Mouse (Mus musculus) frontal cortex, adult (tissue): ENCODE data around the gene Aldh18a1.

Experiments
- ATAC-seq: cut with Nextera tagmentation; 2 replicates; pipeline ENCODE4 v1.9.2; 2017; ENCODE audit warnings: mild to moderate bottlenecking, moderate library complexity, mixed read lengths; ENCODE audit not compliant: low TSS enrichment

Aldh18a1 gene

GRCm38 (mm10) chr19:40586908-40587307 lies 1.4 kb downstream of the Aldh18a1 start:
- no peak for ATAC-seq

GRCm38 (mm10) chr19:40581662-40582061 lies 6.6 kb downstream of the Aldh18a1 start:
- no peak for ATAC-seq

- no peak for ATAC-seq
These were observed 7.4 kb downstream of the Aldh18a1 start for GRCm38 (mm10) chr19:40580902-40581301.

DNA sequence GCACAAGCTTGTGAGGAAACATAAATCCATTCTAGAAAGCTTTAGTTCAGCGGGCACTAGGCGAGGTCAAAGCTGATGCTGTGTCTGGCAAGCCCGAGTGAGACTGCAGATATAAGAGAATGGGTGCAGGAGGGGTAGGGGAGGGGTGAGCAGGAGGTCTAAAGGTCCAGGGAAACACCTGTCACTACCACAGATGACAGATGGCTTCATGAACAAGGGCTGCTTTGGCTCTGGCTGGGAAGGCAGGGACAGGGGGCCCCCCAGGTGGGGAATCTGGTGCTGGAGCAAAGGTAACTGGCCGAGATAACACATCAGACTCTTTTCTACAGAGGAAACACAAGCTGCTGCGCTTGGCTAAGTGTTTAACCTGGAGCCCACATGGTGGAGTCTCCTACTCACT lies 12.8 kb downstream of the Aldh18a1 start:
- ATAC-seq: no peak

GRCm38 (mm10) chr19:40570726-40571125 lies 17.5 kb downstream of the Aldh18a1 start:
- no peak for ATAC-seq

DNA sequence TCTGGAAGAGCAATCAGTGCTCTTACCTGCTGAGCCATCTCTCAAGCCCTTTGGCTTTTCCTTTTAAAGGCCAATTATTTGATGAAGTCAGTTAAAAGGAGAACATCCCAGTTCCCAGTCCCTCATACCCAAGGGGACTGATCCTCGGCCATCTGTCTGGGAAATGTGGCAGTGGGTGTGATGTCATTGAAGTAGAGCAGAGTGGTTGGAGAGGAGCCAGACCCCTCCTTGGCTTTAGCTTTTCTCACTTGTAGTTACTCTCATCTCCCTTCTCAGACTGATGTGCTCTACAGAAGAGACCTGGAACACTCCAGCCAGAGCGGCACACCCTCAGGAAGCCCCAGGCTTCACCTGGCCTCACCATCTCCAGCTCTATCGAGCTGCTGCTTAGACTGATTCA lies 20.6 kb downstream of the Aldh18a1 start:
- no peak; the same call in 1 of the 2 replicates for ATAC-seq

- no peak for ATAC-seq
These were observed 24.2 kb downstream of the Aldh18a1 start for GRCm38 (mm10) chr19:40563880-40564645.

DNA sequence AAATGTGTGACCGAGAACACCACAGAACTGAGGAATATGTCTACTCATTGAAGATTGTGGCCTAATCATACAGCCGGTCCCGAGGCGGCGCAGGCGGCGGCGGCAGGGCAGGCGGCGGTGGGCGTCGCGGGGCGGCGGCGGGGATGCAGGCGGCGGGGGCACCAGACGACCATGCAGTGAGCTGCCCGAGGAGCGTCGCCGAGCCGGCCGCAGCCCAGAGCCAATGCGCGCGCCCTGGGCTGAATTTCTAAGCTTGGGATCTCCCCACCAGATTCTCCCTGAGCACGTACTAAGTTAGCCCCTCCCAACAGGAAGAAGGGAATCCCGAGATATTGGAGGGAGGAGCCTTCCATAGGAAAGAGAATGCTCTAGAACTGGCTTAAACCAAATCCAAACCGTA lies 26.7 kb downstream of the Aldh18a1 start:
- 0 out of 2 replicates have a peak, but pooled peaks have one; percentile 64 for ATAC-seq

DNA sequence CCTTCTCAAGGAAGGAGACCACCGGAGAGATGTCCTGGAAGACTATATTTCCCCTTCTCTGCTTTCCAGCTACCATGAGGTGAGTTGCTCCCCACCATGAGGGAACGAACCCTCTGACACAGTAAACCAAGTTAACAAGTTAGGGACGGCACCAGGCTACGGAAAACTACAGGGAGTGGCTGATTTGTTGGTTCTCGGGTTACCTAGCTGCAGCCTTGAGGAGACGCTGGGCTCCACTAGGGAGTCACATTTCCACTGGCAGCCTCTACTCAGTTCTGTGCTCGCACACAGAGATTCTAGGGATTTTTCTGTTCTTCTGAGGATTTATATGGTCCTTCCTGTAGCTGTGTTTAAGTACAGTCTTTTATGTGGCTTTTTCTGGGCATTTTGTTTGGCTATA lies 32.2 kb downstream of the Aldh18a1 start:
- ATAC-seq: no peak

GRCm38 (mm10) chr19:40555136-40555535 lies 33.1 kb downstream of the Aldh18a1 start:
- ATAC-seq: no peak

DNA sequence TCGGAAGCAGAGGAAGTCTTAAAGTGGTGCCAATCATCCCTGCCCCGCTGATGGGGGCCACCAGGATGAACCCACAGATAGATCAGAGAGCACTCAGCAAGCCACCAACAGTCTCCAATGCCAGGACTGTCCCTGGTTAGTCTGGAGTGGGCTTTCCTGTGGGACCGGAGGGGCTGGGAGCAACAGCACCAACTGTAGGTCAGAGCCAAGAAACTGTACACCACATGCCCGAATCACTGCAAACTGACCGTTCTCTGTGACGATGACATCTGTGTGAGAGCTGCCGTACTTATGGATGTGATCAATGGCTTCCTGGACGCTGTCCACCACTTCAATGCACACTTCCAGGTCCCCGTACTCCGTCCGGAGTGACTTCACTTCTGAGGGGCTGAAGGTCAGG lies 33.9 kb downstream of the Aldh18a1 start:
- no peak for ATAC-seq

GRCm38 (mm10) chr19:40553849-40554248 lies 34.4 kb downstream of the Aldh18a1 start:
- ATAC-seq: peak; percentile 74

DNA sequence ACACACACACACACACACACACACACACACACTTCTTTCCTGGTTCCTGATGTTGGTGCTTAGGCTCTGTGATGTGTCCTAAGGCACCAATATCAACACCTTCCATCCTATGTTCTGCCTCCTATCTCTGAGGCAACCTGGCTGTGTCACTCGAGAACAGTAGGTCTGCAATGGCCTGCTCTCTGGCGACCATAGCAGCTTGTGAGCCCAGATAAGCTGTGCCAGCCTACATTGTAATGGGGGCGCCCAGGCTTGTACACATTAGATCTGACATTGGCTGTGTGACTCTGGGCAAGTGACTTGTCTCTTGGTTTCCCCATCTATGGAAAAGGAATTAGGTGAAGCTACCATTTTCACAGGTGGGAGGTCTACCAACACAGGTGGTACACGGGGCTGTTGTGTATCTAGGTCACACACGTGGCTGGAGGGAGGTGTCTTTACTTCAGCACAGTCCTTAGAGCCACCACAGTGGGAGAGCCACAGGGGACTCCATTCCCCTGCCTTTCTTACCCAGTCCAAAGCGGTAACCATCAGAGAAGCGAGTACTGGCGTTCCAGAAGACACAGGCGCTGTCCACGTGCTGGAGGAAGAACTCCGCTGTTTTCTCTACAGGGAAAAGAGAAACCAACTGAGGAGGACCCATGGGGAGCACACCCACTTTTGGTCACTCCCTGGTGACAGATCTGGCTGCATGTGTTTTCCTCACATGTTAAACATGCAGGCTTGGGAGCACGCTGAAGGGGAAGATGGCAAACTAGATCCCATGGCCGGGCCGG lies 35.1 kb downstream of the Aldh18a1 start:
- no peak for ATAC-seq

GRCm38 (mm10) chr19:40549516-40550135 lies 38.6 kb downstream of the Aldh18a1 start:
- peak; percentile 42; the same call in 1 of the 2 replicates for ATAC-seq

- no peak for ATAC-seq
These were observed 39.3 kb downstream of the Aldh18a1 start for GRCm38 (mm10) chr19:40548796-40549515.

GRCm38 (mm10) chr19:40548386-40548785 lies 39.9 kb downstream of the Aldh18a1 start:
- no peak for ATAC-seq

DNA sequence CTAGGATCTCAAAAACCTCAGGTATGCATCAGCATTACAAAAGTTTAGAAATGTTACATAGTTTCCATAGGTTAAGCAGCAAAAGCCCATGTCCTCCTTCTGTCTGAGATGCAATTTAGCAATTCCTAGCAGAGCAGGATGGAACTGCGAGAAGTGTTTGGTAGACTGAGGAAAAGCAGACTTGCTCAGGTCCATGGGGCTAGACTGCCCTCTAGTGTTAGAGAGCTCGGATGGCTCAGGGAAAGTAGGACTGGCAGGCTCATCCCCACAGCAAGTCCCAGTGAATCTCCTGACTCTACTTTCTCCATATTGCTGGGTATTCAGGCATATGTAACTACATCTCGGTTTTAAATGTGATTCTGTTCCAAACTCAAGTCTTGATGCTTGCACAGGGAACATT lies 43.4 kb downstream of the Aldh18a1 start:
- ATAC-seq: peak; percentile 94

DNA sequence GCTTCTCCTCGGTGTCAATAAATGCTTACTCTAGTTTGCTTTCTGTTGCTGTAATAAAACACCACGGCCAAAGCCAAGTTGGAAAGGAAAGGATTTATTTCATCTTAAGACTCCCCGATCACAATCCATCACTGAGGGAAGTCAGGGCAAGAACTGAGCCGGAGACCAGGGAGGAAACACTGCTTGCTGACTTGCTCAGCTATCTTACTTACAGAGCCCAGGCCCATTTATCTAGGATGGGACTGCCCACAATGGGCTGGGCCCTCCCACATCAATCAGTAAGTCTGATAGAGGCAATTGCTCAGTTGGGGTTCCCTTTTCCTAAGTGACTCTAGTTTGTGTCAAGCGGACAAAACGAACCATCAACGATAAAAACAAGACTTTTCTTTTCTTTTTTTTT lies 45.5 kb downstream of the Aldh18a1 start:
- no peak for ATAC-seq

DNA sequence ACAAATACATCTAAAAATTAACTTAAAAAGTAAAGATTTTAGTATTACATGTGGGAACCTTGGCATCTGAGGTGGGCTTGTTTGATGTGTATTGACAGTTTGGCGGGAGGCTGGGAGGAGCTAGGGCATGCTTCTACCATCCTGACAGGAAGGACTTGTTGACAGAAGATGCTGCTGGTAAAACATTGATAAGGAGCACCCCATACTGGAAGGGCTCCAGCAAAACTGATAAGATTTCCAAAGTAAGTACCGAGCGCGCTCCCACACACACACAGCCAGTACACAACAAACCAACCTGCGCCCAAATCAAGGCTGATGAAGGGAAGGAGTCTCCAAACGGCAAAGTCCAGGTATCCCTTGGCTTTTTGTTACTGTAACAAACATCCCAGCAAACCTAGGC lies 51.7 kb downstream of the Aldh18a1 start:
- no peak for ATAC-seq

- no peak for ATAC-seq
These were observed 55.7 kb downstream of the Aldh18a1 start for GRCm38 (mm10) chr19:40532525-40532924.

GRCm38 (mm10) chr19:40530323-40530722 lies 57.9 kb downstream of the Aldh18a1 start:
- no peak for ATAC-seq

DNA sequence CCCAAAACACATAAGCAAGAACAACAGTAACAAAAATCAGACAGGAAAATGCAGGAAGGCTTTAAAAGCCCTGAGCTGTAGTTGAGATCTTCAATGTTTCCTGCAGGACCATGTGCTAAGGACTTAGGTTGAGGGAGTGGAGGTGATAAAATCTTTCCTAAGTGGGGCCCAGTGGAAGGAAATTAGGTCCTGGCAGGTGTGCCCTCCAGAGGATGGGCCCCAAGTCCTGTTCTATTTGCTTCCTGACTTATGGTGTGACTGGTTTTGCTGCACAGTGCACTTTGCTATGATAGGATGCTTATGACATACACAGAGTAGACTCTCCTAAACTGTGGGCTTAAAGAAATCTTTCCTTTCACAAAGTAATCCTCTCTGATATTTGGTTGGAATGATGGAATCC lies 60.0 kb downstream of the Aldh18a1 start:
- ATAC-seq: no peak
